Mouse (Mus musculus): ENCODE results near the gene Rhof. TPM values are rescaled to one million over a fixed set of nuclear protein-coding genes. Genes with fewer than 3 reads are reported as not detected.

Rhof gene
- total RNA-seq, 1 experiment, result 2.5 TPM

DNA sequence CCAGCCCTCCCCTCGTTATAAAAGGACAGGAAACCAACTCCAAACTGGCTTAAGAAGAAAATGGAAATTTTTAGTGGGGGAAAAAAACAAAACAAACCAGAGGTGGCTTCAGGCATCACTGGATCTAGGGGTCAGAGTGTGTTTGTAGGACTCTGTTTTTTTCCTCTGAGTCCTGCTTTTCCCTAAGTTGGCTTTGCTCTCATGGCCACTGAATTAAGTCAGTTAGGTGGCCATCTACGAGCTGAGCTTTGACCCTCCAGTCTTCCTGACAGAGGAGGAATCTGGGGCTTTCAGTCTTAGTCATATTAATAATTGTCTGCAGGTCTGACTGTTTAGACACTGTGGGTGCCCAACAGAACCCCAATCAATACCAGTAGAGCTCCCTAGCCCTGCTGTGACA is 34.0 kb downstream of the Rhof start:
- in situ Hi-C loops (cut with MboI; ENCODE audit: low sequenced_read_pairs in 2 of 2, unreplicated experiment in 2 of 2), result no loop called here
- Histone ChIP-seq H3K4me1 (ENCODE audit: control insufficient read depth in 2 of 2, insufficient read depth in 2 of 2, low read length in 2 of 2, poor library complexity in 1 of 2) (peaks cover 0 to 3% of the 10 kb centered on the region in 2 experiments; a peak in 1 of 4 replicates), H3K4me3 (ENCODE audit: insufficient read depth in 1 of 2, low read depth in 1 of 2, low read length in 2 of 2, poor library complexity in 1 of 2, severe bottlenecking in 1 of 2) (no peak overlapping the region), H3K9ac (ENCODE audit: insufficient read depth, low read depth, low read length, poor library complexity, severe bottlenecking) (no peak overlapping the region), H3K36me3 (ENCODE audit: control insufficient read depth, insufficient read depth, low read length, poor library complexity, severe bottlenecking) (peaks cover 7% of the 10 kb centered on the region; the same call in 1 of the 2 replicates), H3K9me3 (ENCODE audit: control insufficient read depth, insufficient read depth, low read depth, low read length) (no peaks in the 10 kb centered on the region), H3K27ac (ENCODE audit: insufficient read depth, low read depth, low read length, poor library complexity, severe bottlenecking) (no peak overlapping the region)
- TF ChIP-seq ZC3H11A (IDR thresholded peaks at IDR 0.05; ENCODE audit: borderline replicate concordance, low read depth, low read length), result no peak
- no peak for TF ChIP-seq HCFC1 (IDR thresholded peaks at IDR 0.05; ENCODE audit: borderline replicate concordance, insufficient read depth, low read length)
- TF ChIP-seq ZNF384 (IDR thresholded peaks at IDR 0.05; ENCODE audit: low read depth, low read length), result no peak
- no peak for TF ChIP-seq CHD2 (IDR thresholded peaks at IDR 0.05; ENCODE audit: low read depth, low read length)
- TF ChIP-seq MAFK (IDR thresholded peaks at IDR 0.05; ENCODE audit: insufficient read depth, low read depth, low read length), result no peak
- no peak for DNase-seq (ENCODE audit: low read depth, low spot score)

DNA sequence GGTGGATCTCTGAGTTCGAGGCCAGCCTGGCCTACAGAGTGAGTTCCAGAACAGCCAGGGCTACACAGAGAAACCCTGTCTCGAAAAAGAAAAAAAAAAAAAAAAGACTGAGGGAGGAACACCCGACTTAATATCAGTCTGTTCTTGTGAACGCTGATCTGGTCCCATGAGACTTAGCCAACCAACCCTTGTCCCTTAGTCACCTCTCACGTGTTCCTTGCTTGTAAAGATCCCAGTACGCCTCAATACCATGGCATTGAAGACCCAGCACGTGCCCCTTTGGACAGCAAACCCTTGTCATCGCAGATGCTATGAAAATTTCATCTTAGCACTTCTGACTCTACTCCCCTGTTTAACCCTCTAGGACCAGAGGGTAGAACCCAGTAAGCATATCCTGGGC is 36.2 kb downstream of the Rhof start:
- Histone ChIP-seq H3K9ac (ENCODE audit: insufficient read depth, low read depth, low read length, poor library complexity, severe bottlenecking) (no peak overlapping the region), H3K9me3 (ENCODE audit: control insufficient read depth, insufficient read depth, low read depth, low read length) (no peaks in the 10 kb centered on the region), H3K4me3 (ENCODE audit: insufficient read depth in 1 of 2, low read depth in 1 of 2, low read length in 2 of 2, poor library complexity in 1 of 2, severe bottlenecking in 1 of 2) (no peak overlapping the region), H3K27ac (ENCODE audit: insufficient read depth, low read depth, low read length, poor library complexity, severe bottlenecking) (no peak overlapping the region), H3K4me1 (ENCODE audit: control insufficient read depth in 2 of 2, insufficient read depth in 2 of 2, low read length in 2 of 2, poor library complexity in 1 of 2) (peaks cover 0 to 3% of the 10 kb centered on the region in 2 experiments; a peak in 1 of 4 replicates), H3K36me3 (ENCODE audit: control insufficient read depth, insufficient read depth, low read length, poor library complexity, severe bottlenecking) (0 out of 2 replicates have a peak, but pooled peaks cover 4% of the 10 kb centered on the region)
- no peak for TF ChIP-seq ZC3H11A (IDR thresholded peaks at IDR 0.05; ENCODE audit: borderline replicate concordance, low read depth, low read length)
- no peak for TF ChIP-seq MAFK (IDR thresholded peaks at IDR 0.05; ENCODE audit: insufficient read depth, low read depth, low read length)
- TF ChIP-seq CHD2 (IDR thresholded peaks at IDR 0.05; ENCODE audit: low read depth, low read length), result no peak
- TF ChIP-seq HCFC1 (IDR thresholded peaks at IDR 0.05; ENCODE audit: borderline replicate concordance, insufficient read depth, low read length), result no peak
- no peak for TF ChIP-seq ZNF384 (IDR thresholded peaks at IDR 0.05; ENCODE audit: low read depth, low read length)
- DNase-seq (ENCODE audit: low read depth, low spot score), result no peak
- in situ Hi-C loops (cut with MboI; ENCODE audit: low sequenced_read_pairs in 2 of 2, unreplicated experiment in 2 of 2), result no loop called here

DNA sequence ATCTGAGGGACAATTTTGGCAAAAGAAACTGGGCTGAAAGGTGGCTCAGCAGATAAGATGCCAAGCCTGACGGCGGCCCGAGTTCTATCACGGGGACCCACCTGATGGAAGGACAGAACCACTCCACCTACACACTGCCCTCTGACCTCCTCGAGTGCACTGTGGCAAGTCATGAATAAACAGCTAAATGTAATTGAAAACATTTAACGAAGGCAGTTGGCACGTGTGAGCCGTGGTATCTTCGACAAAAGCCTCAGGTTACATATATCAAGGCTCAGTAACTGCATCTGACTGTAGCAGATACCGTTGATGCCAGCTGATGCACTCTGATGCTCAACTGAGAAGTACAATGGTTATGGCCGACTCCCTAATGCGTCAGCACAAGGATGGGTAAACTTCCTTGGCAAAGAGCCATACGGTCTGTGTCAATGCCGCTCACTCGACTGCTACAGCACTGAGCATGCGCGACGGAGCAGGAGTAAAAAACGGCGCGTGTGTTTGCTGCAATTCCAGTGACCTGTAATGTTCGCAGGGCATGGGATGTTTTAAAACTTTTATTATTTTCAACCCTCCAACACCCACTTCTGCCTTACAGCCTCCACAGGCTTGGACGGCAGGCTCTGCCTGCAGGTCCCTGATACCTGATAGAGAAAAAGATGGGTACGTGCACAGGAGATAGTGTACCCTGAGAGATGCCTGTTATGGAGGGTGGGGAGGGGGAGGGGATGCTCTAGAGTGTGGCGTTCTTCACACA is 38.1 kb downstream of the Rhof start:
- Histone ChIP-seq H3K4me3 (ENCODE audit: insufficient read depth in 1 of 2, low read depth in 1 of 2, low read length in 2 of 2, poor library complexity in 1 of 2, severe bottlenecking in 1 of 2) (no peak overlapping the region), H3K9ac (ENCODE audit: insufficient read depth, low read depth, low read length, poor library complexity, severe bottlenecking) (no peak overlapping the region), H3K4me1 (ENCODE audit: control insufficient read depth in 2 of 2, insufficient read depth in 2 of 2, low read length in 2 of 2, poor library complexity in 1 of 2) (peaks cover 0 to 3% of the 10 kb centered on the region in 2 experiments; a peak in 1 of 4 replicates), H3K36me3 (ENCODE audit: control insufficient read depth, insufficient read depth, low read length, poor library complexity, severe bottlenecking) (0 out of 2 replicates have a peak, but pooled peaks cover 4% of the 10 kb centered on the region), H3K27ac (ENCODE audit: insufficient read depth, low read depth, low read length, poor library complexity, severe bottlenecking) (no peak overlapping the region), H3K9me3 (ENCODE audit: control insufficient read depth, insufficient read depth, low read depth, low read length) (no peaks in the 10 kb centered on the region)
- TF ChIP-seq ZC3H11A (IDR thresholded peaks at IDR 0.05; ENCODE audit: borderline replicate concordance, low read depth, low read length) (no peak), HCFC1 (IDR thresholded peaks at IDR 0.05; ENCODE audit: borderline replicate concordance, insufficient read depth, low read length) (no peak), CHD2 (IDR thresholded peaks at IDR 0.05; ENCODE audit: low read depth, low read length) (no peak), ZNF384 (IDR thresholded peaks at IDR 0.05; ENCODE audit: low read depth, low read length) (no peak)
- in situ Hi-C loops (cut with MboI; ENCODE audit: low sequenced_read_pairs in 2 of 2, unreplicated experiment in 2 of 2), result no loop called here
- no peak for DNase-seq (ENCODE audit: low read depth, low spot score)

GRCm38 (mm10) chr5:123093077-123093633 is 39.3 kb downstream of the Rhof start:
- in situ Hi-C loops (cut with MboI; ENCODE audit: low sequenced_read_pairs in 2 of 2, unreplicated experiment in 2 of 2), result no loop called here
- Histone ChIP-seq H3K36me3 (ENCODE audit: control insufficient read depth, insufficient read depth, low read length, poor library complexity, severe bottlenecking) (peaks cover 3% of the 10 kb centered on the region; the same call in 1 of the 2 replicates), H3K9ac (ENCODE audit: insufficient read depth, low read depth, low read length, poor library complexity, severe bottlenecking) (no peak overlapping the region; the same call in 1 of the 2 replicates), H3K9me3 (ENCODE audit: control insufficient read depth, insufficient read depth, low read depth, low read length) (no peaks in the 10 kb centered on the region), H3K4me1 (ENCODE audit: control insufficient read depth in 2 of 2, insufficient read depth in 2 of 2, low read length in 2 of 2, poor library complexity in 1 of 2) (peaks cover 0 to 3% of the 10 kb centered on the region in 2 experiments; a peak in 1 of 4 replicates), H3K4me3 (ENCODE audit: insufficient read depth in 1 of 2, low read depth in 1 of 2, low read length in 2 of 2, poor library complexity in 1 of 2, severe bottlenecking in 1 of 2) (no peak overlapping the region), H3K27ac (ENCODE audit: insufficient read depth, low read depth, low read length, poor library complexity, severe bottlenecking) (no peak overlapping the region)
- no peak for DNase-seq (ENCODE audit: low read depth, low spot score)
- TF ChIP-seq MAFK (IDR thresholded peaks at IDR 0.05; ENCODE audit: insufficient read depth, low read depth, low read length) (no peak), CHD2 (IDR thresholded peaks at IDR 0.05; ENCODE audit: low read depth, low read length) (no peak), ZC3H11A (IDR thresholded peaks at IDR 0.05; ENCODE audit: borderline replicate concordance, low read depth, low read length) (no peak), HCFC1 (IDR thresholded peaks at IDR 0.05; ENCODE audit: borderline replicate concordance, insufficient read depth, low read length) (no peak), ZNF384 (IDR thresholded peaks at IDR 0.05; ENCODE audit: low read depth, low read length) (no peak)
